Mouse (Mus musculus): ENCODE measurements around the gene Ccdc155.
"Not testable (repeated sequence)": the region's sequence is repeated elsewhere in the genome, so short reads cannot be mapped to it uniquely, and the experiment has no call there.

The Ccdc155 gene

GRCm38 (mm10) chr7:45191161-45191560 lies 13.5 kb downstream of the Ccdc155 start:
- no peak for DNase-seq (ENCODE audit: extremely low spot score)

GRCm38 (mm10) chr7:45190186-45190585 lies 14.5 kb downstream of the Ccdc155 start:
- no peak for DNase-seq (ENCODE audit: extremely low spot score)

- no peak for DNase-seq (ENCODE audit: extremely low spot score)
Observed at GRCm38 (mm10) chr7:45189600-45189999, 15.1 kb downstream of the Ccdc155 start.

- no peak for DNase-seq (ENCODE audit: extremely low spot score)
Observed at GRCm38 (mm10) chr7:45185921-45186320, 18.8 kb downstream of the Ccdc155 start.

GRCm38 (mm10) chr7:45183672-45184071 lies 21.0 kb downstream of the Ccdc155 start:
- no peak for DNase-seq (ENCODE audit: extremely low spot score)

- no peak for DNase-seq (ENCODE audit: extremely low spot score)
Observed at GRCm38 (mm10) chr7:45182606-45183005, 22.1 kb downstream of the Ccdc155 start.

GRCm38 (mm10) chr7:45182199-45182601 lies 22.5 kb downstream of the Ccdc155 start:
- peak; percentile 86 for DNase-seq (ENCODE audit: extremely low spot score)

- DNase-seq (ENCODE audit: extremely low spot score) = no peak
Observed at GRCm38 (mm10) chr7:45181540-45181939, 23.2 kb downstream of the Ccdc155 start.

- no peak for DNase-seq (ENCODE audit: extremely low spot score)
Observed at GRCm38 (mm10) chr7:45180896-45181477, 23.7 kb downstream of the Ccdc155 start, which contains the start of gene Pth2. Gene Pth2 (plus strand): TSS chr7:45180995.

GRCm38 (mm10) chr7:45179469-45179868 lies 25.2 kb downstream of the Ccdc155 start, which contains the start of gene Gfy:
Gene Gfy (minus strand): TSS chr7:45179569.
- DNase-seq (ENCODE audit: extremely low spot score) = no peak

GRCm38 (mm10) chr7:45178550-45178949 lies 26.1 kb downstream of the Ccdc155 start:
- DNase-seq (ENCODE audit: extremely low spot score) = no peak

- no peak for DNase-seq (ENCODE audit: extremely low spot score)
Observed at GRCm38 (mm10) chr7:45176356-45176755, 28.3 kb downstream of the Ccdc155 start.

GRCm38 (mm10) chr7:45175929-45176328 lies 28.8 kb downstream of the Ccdc155 start:
- no peak for DNase-seq (ENCODE audit: extremely low spot score)

GRCm38 (mm10) chr7:45175398-45175797 lies 29.3 kb downstream of the Ccdc155 start:
- no peak for DNase-seq (ENCODE audit: extremely low spot score)

- DNase-seq (ENCODE audit: extremely low spot score) = no peak
Observed at GRCm38 (mm10) chr7:45174567-45175280, 30.0 kb downstream of the Ccdc155 start.

GRCm38 (mm10) chr7:45173772-45174171 lies 30.9 kb downstream of the Ccdc155 start:
- DNase-seq (ENCODE audit: extremely low spot score) = not testable (repeated sequence)

- DNase-seq (ENCODE audit: extremely low spot score) = no peak
Observed at GRCm38 (mm10) chr7:45172974-45173373, 31.7 kb downstream of the Ccdc155 start.

- DNase-seq (ENCODE audit: extremely low spot score) = no peak
Observed at GRCm38 (mm10) chr7:45169495-45169894, 35.2 kb downstream of the Ccdc155 start.

GRCm38 (mm10) chr7:45168656-45169055 lies 36.0 kb downstream of the Ccdc155 start:
- DNase-seq (ENCODE audit: extremely low spot score) = no peak

GRCm38 (mm10) chr7:45167761-45168445 lies 36.8 kb downstream of the Ccdc155 start:
- DNase-seq (ENCODE audit: extremely low spot score) = no peak

- DNase-seq (ENCODE audit: extremely low spot score) = no peak
Observed at GRCm38 (mm10) chr7:45166950-45167401, 37.7 kb downstream of the Ccdc155 start.

GRCm38 (mm10) chr7:45165701-45166100 lies 39.0 kb downstream of the Ccdc155 start:
- no peak for DNase-seq (ENCODE audit: extremely low spot score)

- DNase-seq (ENCODE audit: extremely low spot score) = no peak
Observed at GRCm38 (mm10) chr7:45164833-45165232, 39.9 kb downstream of the Ccdc155 start.
